ENCODE assay signal across 9 mouse cellular contexts in the genomic region with DNA sequence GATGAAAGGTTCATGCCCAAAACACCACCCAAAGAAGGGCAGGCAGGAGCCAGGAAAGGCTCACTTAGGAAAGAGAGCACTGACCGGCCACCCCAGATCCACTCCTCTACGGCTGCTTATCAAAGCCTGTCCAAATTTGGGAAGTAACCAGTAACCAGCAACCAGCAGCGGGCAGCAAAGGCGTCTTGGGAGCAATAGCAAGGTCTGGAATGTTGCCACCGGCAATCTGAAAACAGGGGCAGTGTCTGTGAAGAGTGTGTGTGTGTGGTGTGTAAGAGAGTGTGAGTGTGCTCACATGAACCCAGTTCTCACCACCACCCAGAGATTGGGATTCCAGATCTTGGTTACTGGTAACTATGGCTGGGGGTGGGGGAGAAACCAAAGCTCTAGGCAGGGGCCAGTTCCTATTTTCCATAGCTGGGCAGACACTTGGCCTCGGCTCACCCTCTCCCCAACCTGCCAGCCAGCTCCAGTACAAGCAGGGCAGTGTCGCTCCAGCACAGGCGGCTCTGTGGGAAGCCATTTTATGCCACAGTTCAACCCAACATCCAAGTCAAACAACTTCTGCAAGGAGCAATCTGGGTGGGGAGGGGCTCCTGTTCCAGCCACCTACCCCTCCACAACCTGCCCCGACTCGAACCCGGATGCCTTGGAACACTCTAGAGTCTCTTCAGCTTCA. TPM values are rescaled to one million over a fixed set of nuclear protein-coding genes. Genes with fewer than 3 reads are reported as not detected.
A peak's percentile ranks its signal among the peaks of the same experiment; 100 is the strongest.
DNase-seq lines count a peak whose midpoint lies in the region; ATAC-seq lines count a peak whose summit lies in the region.
"Had no signal": no experiment of that assay in that cellular context is flagged by ENCODE, and none has a peak within 500 bp of the region (broad histone marks: within the 10 kb centered on the region; RNA-seq: fewer than 3 reads in every experiment).

No protein-coding gene starts in this region.

- no peak for ATAC-seq in stomach, embryonic 16.5 days (ENCODE audit: insufficient read depth, low FRiP score)
- no peak for ATAC-seq in intestine, embryonic 16.5 days

- DNase-seq in heart, embryonic 10.5 days (ENCODE audit: low spot score) = no peak
- DNase-seq in heart, adult 9 months (ENCODE audit: low spot score in 2 of 2) = no peak
- peak; percentile 49 for DNase-seq in ovary, postnatal 36 days (ENCODE audit: low spot score)
- DNase-seq in ovary, postnatal 10 days (ENCODE audit: low spot score) = no peak
- DNase-seq in heart, postnatal 10 days = peak; percentile 51 to 61
- no peak for DNase-seq in thymus, postnatal 0 days (ENCODE audit: low spot score)
- DNase-seq: cerebellum, adult 8-10 months had no signal

- H3K9ac ChIP-seq in stomach, embryonic 16.5 days (ENCODE audit: low read length) = no peak overlapping the region; the same call in 1 of the 2 replicates
- H3K9ac ChIP-seq in intestine, embryonic 16.5 days (ENCODE audit: low read depth, low read length) = no peak overlapping the region

- intact Hi-C loops in heart, postnatal 10 days (cut with DNase I) = no loop called here

- 57% methylated on average over 11 of the region's 11 CpGs for WGBS in heart, embryonic 10.5 days
- 75% methylated on average over 11 of the region's 11 CpGs for WGBS in stomach, embryonic 16.5 days
- 76% methylated on average over 11 of the region's 11 CpGs for WGBS in intestine, embryonic 16.5 days

- H3K4me1 ChIP-seq in heart, embryonic 10.5 days = peaks cover 68% of the 10 kb centered on the region
- peaks cover 13% of the 10 kb centered on the region for H3K4me1 ChIP-seq in stomach, embryonic 16.5 days (ENCODE audit: control insufficient read depth, insufficient read depth, low read length)
- H3K4me1 ChIP-seq in intestine, embryonic 16.5 days (ENCODE audit: control insufficient read depth, insufficient read depth, low read length) = peaks cover 16% of the 10 kb centered on the region; the same call in 1 of the 2 replicates

- H3K4me2 ChIP-seq in stomach, embryonic 16.5 days (ENCODE audit: low read depth, low read length) = no peak overlapping the region
- H3K4me2 ChIP-seq in intestine, embryonic 16.5 days (ENCODE audit: low read depth, low read length) = no peak overlapping the region

- H3K9me3 ChIP-seq in heart, embryonic 10.5 days = no peaks in the 10 kb centered on the region
- no peaks in the 10 kb centered on the region for H3K9me3 ChIP-seq in stomach, embryonic 16.5 days (replicated peaks; ENCODE audit: control insufficient read depth, low read length)
- no peaks in the 10 kb centered on the region for H3K9me3 ChIP-seq in intestine, embryonic 16.5 days (ENCODE audit: control insufficient read depth, low read length)

- H3K4me3 ChIP-seq in heart, embryonic 10.5 days = no peak overlapping the region
- no peak overlapping the region for H3K4me3 ChIP-seq in stomach, embryonic 16.5 days (replicated peaks; ENCODE audit: low read length)
- H3K4me3 ChIP-seq in intestine, embryonic 16.5 days (ENCODE audit: low read length) = no peak overlapping the region

- H3K27ac ChIP-seq in heart, embryonic 10.5 days = peak overlapping the region; percentile 56; the same call in 1 of the 2 replicates
- H3K27ac ChIP-seq in stomach, embryonic 16.5 days (ENCODE audit: low read length) = peak overlapping the region; percentile 10; the same call in 1 of the 2 replicates
- H3K27ac ChIP-seq in intestine, embryonic 16.5 days (ENCODE audit: low read length) = no peak overlapping the region

- H3K27me3 ChIP-seq in heart, embryonic 10.5 days (ENCODE audit: insufficient read depth, poor library complexity, severe bottlenecking) = peaks cover 46% of the 10 kb centered on the region
- no peaks in the 10 kb centered on the region for H3K27me3 ChIP-seq in stomach, embryonic 16.5 days (ENCODE audit: control insufficient read depth, insufficient read depth, low read length)
- no peaks in the 10 kb centered on the region for H3K27me3 ChIP-seq in intestine, embryonic 16.5 days (replicated peaks; ENCODE audit: control insufficient read depth, insufficient read depth, low read length)

- no peaks in the 10 kb centered on the region for H3K36me3 ChIP-seq in heart, embryonic 10.5 days
- H3K36me3 ChIP-seq in stomach, embryonic 16.5 days (ENCODE audit: control insufficient read depth, insufficient read depth, low read length) = no peaks in the 10 kb centered on the region
- no peaks in the 10 kb centered on the region for H3K36me3 ChIP-seq in intestine, embryonic 16.5 days (ENCODE audit: control insufficient read depth, insufficient read depth, low read length)

RNA-seq across cellular contexts. Expression of gene Cd9, which starts 4.6 kb away (rescaled TPM):
- 70.2 and 73.2 TPM in 2 replicates for polyA plus RNA-seq in heart, embryonic 10.5 days (2016; fragmentation: Nextera tagmentation; extraction: Ambion mirVana)
- 10 to 100 TPM; 77.7 to 79.8 TPM for total RNA-seq in heart, postnatal 10 days (2021)
- 452 and 514 TPM in 2 replicates for polyA plus RNA-seq in stomach, embryonic 16.5 days (2015; fragmentation: Nextera tagmentation; extraction: Ambion mirVana)
- 146 and 167 TPM in 2 replicates for polyA plus RNA-seq in intestine, embryonic 16.5 days (2015; fragmentation: Nextera tagmentation; extraction: Ambion mirVana)
- 85.6 and 85.9 TPM in 2 replicates for polyA plus RNA-seq in thymus, postnatal 0 days (2015; fragmentation: Nextera tagmentation; extraction: Ambion mirVana)

RNA-seq across cellular contexts. Expression of gene Vwf, which starts 56.6 kb away (rescaled TPM):
- polyA plus RNA-seq in heart, embryonic 10.5 days (2016; fragmentation: Nextera tagmentation; extraction: Ambion mirVana) = 22.1 and 26.0 TPM in 2 replicates
- 10 to 100 TPM; 77.4 to 85.2 TPM for total RNA-seq in heart, postnatal 10 days (2021)
- 5.4 and 6.9 TPM in 2 replicates for polyA plus RNA-seq in stomach, embryonic 16.5 days (2015; fragmentation: Nextera tagmentation; extraction: Ambion mirVana)
- polyA plus RNA-seq in intestine, embryonic 16.5 days (2015; fragmentation: Nextera tagmentation; extraction: Ambion mirVana) = 7.0 and 8.6 TPM in 2 replicates
- polyA plus RNA-seq in thymus, postnatal 0 days (2015; fragmentation: Nextera tagmentation; extraction: Ambion mirVana) = 4.2 and 5.1 TPM in 2 replicates

Comparison
In these comparisons a context has a peak if more than half of its experiments do, and no peak if none do; other contexts are left out.
1. DNase-seq: peak in ovary, postnatal 36 days (single experiment) and heart, postnatal 10 days (2 of 2); none in heart, embryonic 10.5 days (single experiment), heart, adult 9 months (0 of 2), ovary, postnatal 10 days (single experiment) and thymus, postnatal 0 days (single experiment).